In the genomic region with DNA sequence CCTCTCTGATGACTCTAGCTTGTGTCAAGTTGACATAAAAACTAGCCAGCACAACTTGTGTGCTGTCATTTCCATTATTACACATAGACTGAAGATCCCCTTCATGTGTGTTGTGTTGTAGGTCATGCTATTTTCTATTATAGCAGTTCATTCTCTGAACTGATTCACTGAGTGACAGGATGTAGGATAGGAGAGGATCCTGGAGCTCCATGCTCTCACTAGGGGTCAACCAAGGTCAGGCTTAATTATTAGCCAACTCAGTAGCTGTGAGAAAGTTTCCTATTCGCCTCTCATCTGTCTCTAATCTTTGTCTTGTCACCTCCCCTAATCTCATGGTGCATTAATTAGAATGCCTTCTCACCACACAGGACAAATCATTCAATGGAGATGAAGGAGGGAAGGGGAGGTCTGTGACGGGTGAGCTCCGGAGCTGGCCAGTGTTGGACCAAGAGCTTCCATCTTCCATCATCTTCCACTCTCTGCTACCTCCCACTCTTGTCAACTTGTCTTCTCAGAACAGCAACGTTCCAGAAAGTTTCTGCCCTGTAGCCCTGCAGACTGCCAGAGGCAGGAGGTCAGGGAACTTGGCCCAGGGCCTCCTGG, we compare ENCODE assay signal across 19 mouse cellular contexts.
"Had no signal": no experiment of that assay in that cellular context is flagged by ENCODE, and none has a peak within 500 bp of the region (broad histone marks: within the 10 kb centered on the region; RNA-seq: fewer than 3 reads in every experiment).

No protein-coding gene starts in this region.

- H3K27me3 ChIP-seq: limb, embryonic 12.5 days; limb, embryonic 15.5 days; liver, embryonic 13.5 days; midbrain, embryonic 12.5 days; midbrain, embryonic 15.5 days; neural tube, embryonic 13.5 days had no signal

- H3K4me1 ChIP-seq: limb, embryonic 15.5 days; liver, embryonic 13.5 days; midbrain, embryonic 12.5 days; midbrain, embryonic 15.5 days; neural tube, embryonic 13.5 days had no signal

- H3K36me3 ChIP-seq: limb, embryonic 12.5 days; limb, embryonic 15.5 days; liver, embryonic 13.5 days; midbrain, embryonic 12.5 days; midbrain, embryonic 15.5 days; neural tube, embryonic 13.5 days had no signal

- H3K27ac ChIP-seq: limb, embryonic 12.5 days; limb, embryonic 15.5 days; liver, embryonic 13.5 days; midbrain, embryonic 12.5 days; midbrain, embryonic 15.5 days; neural tube, embryonic 13.5 days; stomach, postnatal 0 days had no signal

- H3K9ac ChIP-seq: limb, embryonic 12.5 days; limb, embryonic 15.5 days; liver, embryonic 13.5 days; midbrain, embryonic 12.5 days; midbrain, embryonic 15.5 days; neural tube, embryonic 13.5 days had no signal

- H3K4me2 ChIP-seq: limb, embryonic 12.5 days; limb, embryonic 15.5 days; liver, embryonic 13.5 days; midbrain, embryonic 12.5 days; midbrain, embryonic 15.5 days; neural tube, embryonic 13.5 days had no signal

- H3K4me3 ChIP-seq: limb, embryonic 12.5 days; limb, embryonic 15.5 days; liver, embryonic 13.5 days; midbrain, embryonic 12.5 days; midbrain, embryonic 15.5 days; myocyte; neural tube, embryonic 13.5 days had no signal

- ATAC-seq: intestine, postnatal 0 days; midbrain, embryonic 15.5 days had no signal

- H3K9me3 ChIP-seq: limb, embryonic 12.5 days; limb, embryonic 15.5 days; liver, embryonic 13.5 days; midbrain, embryonic 12.5 days; midbrain, embryonic 15.5 days; neural tube, embryonic 13.5 days had no signal

- DNase-seq: left cerebral cortex, postnatal 4 days; liver, embryonic 13.5 days; lung, adult 2 months; lung, postnatal 14 days; lung, postnatal 4 days; right cerebral cortex, adult 18-20 months; right cerebral cortex, postnatal 14 days; right cerebral cortex, postnatal 4 days; thymus, adult 2 months; thymus, postnatal 14 days; thymus, postnatal 4 days had no signal
